Mouse (Mus musculus) embryonic facial prominence, embryonic 14.5 days (tissue): ENCODE results near the gene Dnajc4. TPM values are rescaled to one million over a fixed set of nuclear protein-coding genes. Genes with fewer than 3 reads are reported as not detected.

ENCODE experiments used
- ATAC-seq: fragments of 200-750 bp; cut with Nextera tagmentation; 2 replicates; pipeline ENCODE4 v1.8.0; 2017; ENCODE audit warnings: low read depth, moderate number of reproducible peaks, moderate TSS enrichment
- DNase-seq: peaks from one replicate; pipeline ENCODE4 v3.0.0-alpha.2; 2015; ENCODE audit warnings: low spot score
- H3K27ac ChIP-seq: fragments of 300-500 bp; sonication (generic); replicated peaks from 2 replicates; pipeline ENCODE4 v1.5.1; 2014; ENCODE audit warnings: low read depth, mild to moderate bottlenecking, low read length, moderate library complexity
- H3K27me3 ChIP-seq: fragments of 300-500 bp; sonication (generic); replicated peaks from 2 replicates; pipeline ENCODE4 v1.6.1; 2014; ENCODE audit warnings: low read length; ENCODE audit not compliant: control insufficient read depth, insufficient read depth
- H3K36me3 ChIP-seq: fragments of 300-500 bp; sonication (generic); 2 replicates; pipeline ENCODE4 v1.6.1; 2014; ENCODE audit warnings: low read length, mixed read lengths; ENCODE audit not compliant: control insufficient read depth, insufficient read depth
- H3K4me1 ChIP-seq: fragments of 300-500 bp; sonication (generic); 2 replicates; pipeline ENCODE4 v1.6.1; 2014; ENCODE audit warnings: antibody characterized with exemption, low read length; ENCODE audit not compliant: control insufficient read depth, insufficient read depth
- H3K4me2 ChIP-seq: fragments of 300-500 bp; sonication (generic); 2 replicates; pipeline ENCODE4 v1.6.1; 2014; ENCODE audit warnings: low read depth, mild to moderate bottlenecking, low read length, moderate library complexity, mixed read lengths
- H3K4me3 ChIP-seq: fragments of 300-500 bp; sonication (generic); 2 replicates; pipeline ENCODE4 v1.5.1; 2014; ENCODE audit warnings: low read depth, mild to moderate bottlenecking, low read length
- H3K9ac ChIP-seq: fragments of 300-500 bp; sonication (generic); 2 replicates; pipeline ENCODE4 v1.6.1; 2014; ENCODE audit warnings: low read depth, mild to moderate bottlenecking, low read length, moderate library complexity, mixed read lengths
- H3K9me3 ChIP-seq: fragments of 300-500 bp; sonication (generic); 2 replicates; pipeline ENCODE4 v1.6.1; 2016; ENCODE audit warnings: low read length; ENCODE audit not compliant: control insufficient read depth
- WGBS: fragments of 180-500 bp; shearing (Covaris S2); extraction: QIAGEN DNeasy Blood & Tissue Kit; methylation state at CpG from one replicate; pipeline ENCODE4 v1.1.7; 2014; 5-methylcytosine and 5-hydroxymethylcytosine counted together
- polyA plus RNA-seq: library from polyadenylated mRNA; unstranded; fragments of >200 nt; fragmentation: Nextera tagmentation; extraction: Ambion mirVana; gene quantifications from 2 replicates; pipeline ENCODE4 v1.2.1, GENCODE M21; 2014

Gene Dnajc4
- polyA plus RNA-seq, result 21.7 and 22.1 TPM in 2 replicates

GRCm38 (mm10) chr19:6992011-6992858 lies at the start of gene Dnajc4:
Gene Dnajc4, minus strand, starts transcription at chr19:6992572.
- Histone ChIP-seq H3K27ac (peak within 1 kb of the TSS; percentile 61), H3K4me3 (peak within 1 kb of the TSS; percentile 55), H3K27me3 (no peaks in the 10 kb centered on the region), H3K4me2 (peak within 1 kb of the TSS; percentile 98), H3K9ac (peak within 1 kb of the TSS; percentile 65), H3K36me3 (no peaks in the 10 kb centered on the region), H3K4me1 (peaks cover 29% of the 10 kb centered on the region), H3K9me3 (no peaks in the 10 kb centered on the region)
- ATAC-seq (peak; percentile 96), DNase-seq (peak; percentile 99)
- 2% methylated on average over 29 of the region's 37 CpGs for WGBS

GRCm38 (mm10) chr19:7041171-7041570 lies 48.8 kb upstream of the Dnajc4 start:
- ATAC-seq, result no peak
- Histone ChIP-seq H3K9ac (no peak overlapping the region), H3K4me2 (peak overlapping the region; percentile 91; the same call in 1 of the 2 replicates), H3K27me3 (no peaks in the 10 kb centered on the region), H3K27ac (peak overlapping the region; percentile 92; the same call in 1 of the 2 replicates), H3K4me3 (no peak overlapping the region), H3K4me1 (peaks cover 13% of the 10 kb centered on the region), H3K36me3 (no peaks in the 10 kb centered on the region), H3K9me3 (no peaks in the 10 kb centered on the region)
- no peak for DNase-seq
- 83% methylated on average over 2 of the region's 2 CpGs for WGBS

- Histone ChIP-seq H3K27ac (peak overlapping the region; percentile 92), H3K9ac (peak overlapping the region; percentile 77), H3K4me1 (peaks cover 13% of the 10 kb centered on the region), H3K9me3 (no peaks in the 10 kb centered on the region), H3K4me2 (peak overlapping the region; percentile 91), H3K36me3 (peaks cover 3% of the 10 kb centered on the region; the same call in 1 of the 2 replicates), H3K27me3 (no peaks in the 10 kb centered on the region), H3K4me3 (peak overlapping the region; percentile 48)
- WGBS, result 27% methylated on average over 13 of the region's 13 CpGs
- DNase-seq (no peak), ATAC-seq (no peak)
These were observed 48.3 kb upstream of the Dnajc4 start for GRCm38 (mm10) chr19:7040637-7041130.

- Histone ChIP-seq H3K9ac (peak within 1 kb of the TSS; percentile 90), H3K36me3 (peaks cover 9% of the 10 kb centered on the region), H3K27ac (peak within 1 kb of the TSS; percentile 92), H3K9me3 (no peaks in the 10 kb centered on the region), H3K4me2 (peak within 1 kb of the TSS; percentile 91), H3K4me1 (peaks cover 13% of the 10 kb centered on the region), H3K4me3 (peak within 1 kb of the TSS; percentile 93), H3K27me3 (no peaks in the 10 kb centered on the region)
- peak; percentile 99 for ATAC-seq
- peak; percentile 100 for DNase-seq
- WGBS, result under 1% methylated on average over 45 of the region's 49 CpGs
These were observed 47.7 kb upstream of the Dnajc4 start, which contains the start of gene Stip1 for GRCm38 (mm10) chr19:7039841-7040636. Gene Stip1, minus strand, starts transcription at chr19:7039967.

- Histone ChIP-seq H3K4me1 (peaks cover 13% of the 10 kb centered on the region), H3K36me3 (peaks cover 18% of the 10 kb centered on the region), H3K9ac (peak overlapping the region; percentile 90), H3K9me3 (no peaks in the 10 kb centered on the region), H3K27me3 (no peaks in the 10 kb centered on the region), H3K4me2 (peak overlapping the region; percentile 85), H3K27ac (peak overlapping the region; percentile 85), H3K4me3 (peak overlapping the region; percentile 93)
- peak; percentile 67 for DNase-seq
- 3% methylated on average over 19 of the region's 35 CpGs for WGBS
- ATAC-seq, result peak; percentile 5
These were observed 46.8 kb upstream of the Dnajc4 start for GRCm38 (mm10) chr19:7039088-7039720.

GRCm38 (mm10) chr19:7034006-7034405 lies 41.6 kb upstream of the Dnajc4 start:
- H3K9me3 ChIP-seq, result no peaks in the 10 kb centered on the region

GRCm38 (mm10) chr19:7029531-7029930 lies 37.2 kb upstream of the Dnajc4 start:
- WGBS, result 95% methylated on average over 5 of the region's 5 CpGs
- no peak overlapping the region for H3K27ac ChIP-seq
- H3K36me3 ChIP-seq, result peaks cover 99% of the 10 kb centered on the region
- H3K27me3 ChIP-seq, result no peaks in the 10 kb centered on the region
- H3K9me3 ChIP-seq, result no peaks in the 10 kb centered on the region
- DNase-seq (no peak), ATAC-seq (no peak)
- no peak overlapping the region for H3K9ac ChIP-seq
- H3K4me1 ChIP-seq, result no peaks in the 10 kb centered on the region
- no peak overlapping the region for H3K4me3 ChIP-seq
- no peak overlapping the region for H3K4me2 ChIP-seq

More at GRCm38 (mm10) chr19:7034006-7034405, 41.6 kb upstream of the Dnajc4 start:
- peaks cover 68% of the 10 kb centered on the region for H3K36me3 ChIP-seq
- H3K4me2 ChIP-seq, result no peak overlapping the region
- no peak overlapping the region for H3K27ac ChIP-seq
- H3K9ac ChIP-seq, result no peak overlapping the region
- ATAC-seq (no peak), DNase-seq (no peak)
- no peaks in the 10 kb centered on the region for H3K27me3 ChIP-seq
- no peak overlapping the region for H3K4me3 ChIP-seq
- 94% methylated on average over 5 of the region's 5 CpGs for WGBS
- peaks cover 9% of the 10 kb centered on the region for H3K4me1 ChIP-seq

- 44% methylated on average over 3 of the region's 3 CpGs for WGBS
- no peaks in the 10 kb centered on the region for H3K4me1 ChIP-seq
- H3K9ac ChIP-seq, result no peak overlapping the region
- no peak overlapping the region for H3K27ac ChIP-seq
- H3K4me3 ChIP-seq, result no peak overlapping the region
- peak; percentile 73 for ATAC-seq
- H3K4me2 ChIP-seq, result no peak overlapping the region
- H3K27me3 ChIP-seq, result no peaks in the 10 kb centered on the region
- peak; percentile 61 for DNase-seq
- H3K36me3 ChIP-seq, result peaks cover 62% of the 10 kb centered on the region
- H3K9me3 ChIP-seq, result no peaks in the 10 kb centered on the region
These were observed 27.9 kb upstream of the Dnajc4 start for GRCm38 (mm10) chr19:7020224-7020641.
